Mouse (Mus musculus) neural tube, embryonic 15.5 days (tissue): ENCODE measurements around the gene Etnk2. TPM values are rescaled to one million over a fixed set of nuclear protein-coding genes. Genes with fewer than 3 reads are reported as not detected.
"Not testable (repeated sequence)": the region's sequence is repeated elsewhere in the genome, so short reads cannot be mapped to it uniquely, and the experiment has no call there.

Experiments used
- ATAC-seq: fragments of 200-750 bp; cut with Nextera tagmentation; 2 replicates; pipeline ENCODE4 v1.8.0; 2017; ENCODE audit warnings: mild to moderate bottlenecking, moderate TSS enrichment, moderate library complexity; ENCODE audit not compliant: low FRiP score
- H3K27ac ChIP-seq: fragments of 300-500 bp; sonication (generic); replicated peaks from 2 replicates; pipeline ENCODE4 v1.5.1; 2015; ENCODE audit warnings: mild to moderate bottlenecking, inconsistent platforms
- H3K27me3 ChIP-seq: fragments of 300-500 bp; sonication (generic); replicated peaks from 2 replicates; pipeline ENCODE4 v1.6.1; 2015; ENCODE audit warnings: inconsistent platforms
- H3K36me3 ChIP-seq: fragments of 300-500 bp; sonication (generic); 2 replicates; pipeline ENCODE4 v1.6.1; 2015; ENCODE audit warnings: inconsistent platforms
- H3K4me1 ChIP-seq: fragments of 300-500 bp; sonication (generic); 2 replicates; pipeline ENCODE4 v1.6.1; 2015; ENCODE audit warnings: inconsistent platforms
- H3K4me2 ChIP-seq: fragments of 300-500 bp; sonication (generic); 2 replicates; pipeline ENCODE4 v1.6.1; 2015; ENCODE audit warnings: inconsistent platforms, mild to moderate bottlenecking, moderate library complexity
- H3K4me3 ChIP-seq: fragments of 300-500 bp; sonication (generic); replicated peaks from 2 replicates; pipeline ENCODE4 v1.5.1; 2015; ENCODE audit warnings: mild to moderate bottlenecking, inconsistent platforms
- H3K9ac ChIP-seq: fragments of 300-500 bp; sonication (generic); replicated peaks from 2 replicates; pipeline ENCODE4 v1.6.1; 2015; ENCODE audit warnings: mild to moderate bottlenecking, inconsistent platforms
- H3K9me3 ChIP-seq: fragments of 300-500 bp; sonication (generic); replicated peaks from 2 replicates; pipeline ENCODE4 v1.6.1; 2016; ENCODE audit warnings: inconsistent platforms
- WGBS: fragments of 180-500 bp; shearing (Covaris S2); methylation state at CpG from one replicate; pipeline ENCODE4 v1.1.7; 2015; ENCODE audit warnings: mixed read lengths; 5-methylcytosine and 5-hydroxymethylcytosine counted together
- polyA plus RNA-seq: library from polyadenylated mRNA; unstranded; fragments of >200 nt; fragmentation: Nextera tagmentation; extraction: Ambion mirVana; gene quantifications from 2 replicates; pipeline ENCODE4 v1.2.1, GENCODE M21; 2015

Etnk2 gene
- polyA plus RNA-seq, 1 experiment from 2014 or later: 22.8 TPM

DNA sequence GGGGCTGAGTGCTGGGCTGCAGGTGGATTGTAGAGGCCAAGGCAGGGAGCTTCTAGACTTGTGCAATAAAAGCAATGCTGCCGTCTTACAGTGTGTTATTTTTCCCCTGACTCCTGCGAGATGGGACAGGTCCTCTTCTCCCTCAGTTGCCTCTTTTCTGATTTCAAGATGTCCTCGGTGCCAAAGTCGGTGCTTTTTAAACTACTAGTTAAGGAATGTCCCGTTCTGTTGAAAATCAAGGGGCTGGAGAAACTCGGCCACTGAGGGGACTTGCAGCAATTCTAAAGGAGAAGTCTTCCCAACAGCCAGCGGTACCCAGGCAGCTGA is 33.8 kb upstream of the Etnk2 start:
- H3K9me3 ChIP-seq: no peaks in the 10 kb centered on the region
- peaks cover 22% of the 10 kb centered on the region for H3K4me1 ChIP-seq
- H3K36me3 ChIP-seq: no peaks in the 10 kb centered on the region
- H3K27ac ChIP-seq: no peak overlapping the region
- peak overlapping the region; percentile 29 for H3K4me3 ChIP-seq
- WGBS: 24% methylated on average over 7 of the region's 7 CpGs
- H3K9ac ChIP-seq: 0 out of 2 replicates have a peak overlapping the region, but pooled peaks have one; percentile 15
- H3K27me3 ChIP-seq: peaks cover 13% of the 10 kb centered on the region
- no peak for ATAC-seq
- H3K4me2 ChIP-seq: peak overlapping the region; percentile 60

DNA sequence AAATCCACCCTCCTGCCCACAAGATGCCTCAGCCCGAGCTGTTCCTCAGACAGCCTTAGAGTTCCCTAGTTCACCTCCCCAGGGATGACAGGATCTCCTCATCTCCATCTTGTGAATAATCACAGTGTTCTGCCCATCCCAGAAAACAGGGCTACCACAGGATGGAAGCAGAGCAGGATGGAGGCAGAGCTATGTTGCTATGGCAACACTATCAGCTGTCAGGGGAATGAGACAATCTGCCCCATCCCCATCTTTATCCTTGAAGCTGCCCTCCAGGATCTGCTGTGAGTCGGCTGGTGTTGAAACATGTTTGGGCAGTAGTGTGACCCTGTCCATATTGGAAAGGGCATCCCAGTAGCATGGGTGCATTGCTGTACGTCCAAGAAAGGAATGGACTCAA is 32.2 kb upstream of the Etnk2 start:
- Histone ChIP-seq H3K27ac (no peak overlapping the region), H3K4me1 (peaks cover 22% of the 10 kb centered on the region), H3K36me3 (no peaks in the 10 kb centered on the region), H3K4me3 (no peak overlapping the region), H3K27me3 (peaks cover 13% of the 10 kb centered on the region), H3K4me2 (no peak overlapping the region), H3K9me3 (no peaks in the 10 kb centered on the region), H3K9ac (no peak overlapping the region)
- WGBS: 39% methylated on average over 3 of the region's 3 CpGs
- ATAC-seq: peak; percentile 82

DNA sequence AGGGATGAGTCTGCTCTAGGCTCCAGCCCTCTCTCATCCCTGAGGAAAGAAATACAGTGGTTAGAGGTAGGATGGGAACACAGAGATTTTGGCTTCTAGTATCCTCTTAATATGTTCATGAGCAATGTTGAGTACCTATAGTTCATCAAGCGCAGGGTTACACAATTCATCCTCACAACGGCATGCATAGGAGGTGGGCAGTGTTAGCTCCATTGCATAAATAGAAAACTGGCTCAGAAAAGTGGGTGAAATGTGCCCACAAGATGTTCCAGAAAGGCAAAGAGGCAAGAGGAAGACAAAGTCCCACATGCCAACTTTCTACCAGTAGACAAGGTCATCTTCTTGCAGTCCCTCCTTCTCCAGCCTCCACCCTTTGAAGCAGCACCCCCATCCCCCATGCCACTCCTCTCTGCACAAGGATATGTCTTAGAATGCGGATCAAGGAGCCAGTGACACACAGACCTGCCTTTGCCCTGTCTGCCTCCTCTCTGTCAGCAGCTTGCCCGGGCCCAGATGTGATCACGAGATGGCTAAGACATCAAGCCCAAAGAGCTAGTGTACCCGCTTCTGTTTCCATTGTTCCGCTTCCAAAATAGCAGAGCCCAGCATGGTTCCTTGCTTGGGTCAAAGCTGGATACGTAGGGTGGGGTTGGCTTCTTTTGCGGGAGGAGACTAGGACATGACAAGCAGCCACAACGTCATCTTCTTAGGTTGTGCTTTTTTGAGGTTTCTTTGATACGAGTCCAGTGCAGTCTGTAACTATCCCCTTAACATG is 30.5 kb upstream of the Etnk2 start:
- Histone ChIP-seq H3K9ac (no peak overlapping the region), H3K4me2 (no peak overlapping the region), H3K27ac (no peak overlapping the region), H3K4me1 (peaks cover 22% of the 10 kb centered on the region), H3K27me3 (peaks cover 13% of the 10 kb centered on the region), H3K9me3 (no peaks in the 10 kb centered on the region), H3K36me3 (no peaks in the 10 kb centered on the region), H3K4me3 (no peak overlapping the region)
- no peak for ATAC-seq
- 90% methylated on average over 11 of the region's 11 CpGs for WGBS

DNA sequence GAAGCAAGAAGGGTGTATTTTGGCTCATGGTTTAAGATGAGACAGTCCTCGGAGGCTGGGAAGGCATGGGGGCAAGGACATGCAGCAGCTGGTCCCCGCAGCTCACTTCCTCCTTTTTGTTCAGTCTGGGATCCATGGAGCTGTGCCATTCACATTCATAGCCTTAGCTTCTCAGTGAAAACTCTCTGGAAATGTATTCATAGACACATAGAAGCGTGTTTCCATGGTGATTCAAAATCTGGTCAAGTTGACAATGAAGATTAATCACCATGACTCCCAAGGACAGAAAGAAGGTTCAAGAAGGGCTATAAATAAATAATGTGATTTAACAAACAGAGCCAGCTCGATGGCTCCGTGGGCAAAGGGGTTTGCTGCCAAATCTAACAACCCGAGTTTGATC is 29.4 kb upstream of the Etnk2 start:
- H3K9me3 ChIP-seq: no peaks in the 10 kb centered on the region
- no peak overlapping the region for H3K4me3 ChIP-seq
- WGBS: 61% methylated on average over 6 of the region's 6 CpGs
- no peak overlapping the region for H3K4me2 ChIP-seq
- H3K9ac ChIP-seq: no peak overlapping the region
- H3K4me1 ChIP-seq: peaks cover 22% of the 10 kb centered on the region
- H3K27ac ChIP-seq: no peak overlapping the region
- peaks cover 10% of the 10 kb centered on the region for H3K27me3 ChIP-seq
- no peaks in the 10 kb centered on the region for H3K36me3 ChIP-seq
- no peak for ATAC-seq

DNA sequence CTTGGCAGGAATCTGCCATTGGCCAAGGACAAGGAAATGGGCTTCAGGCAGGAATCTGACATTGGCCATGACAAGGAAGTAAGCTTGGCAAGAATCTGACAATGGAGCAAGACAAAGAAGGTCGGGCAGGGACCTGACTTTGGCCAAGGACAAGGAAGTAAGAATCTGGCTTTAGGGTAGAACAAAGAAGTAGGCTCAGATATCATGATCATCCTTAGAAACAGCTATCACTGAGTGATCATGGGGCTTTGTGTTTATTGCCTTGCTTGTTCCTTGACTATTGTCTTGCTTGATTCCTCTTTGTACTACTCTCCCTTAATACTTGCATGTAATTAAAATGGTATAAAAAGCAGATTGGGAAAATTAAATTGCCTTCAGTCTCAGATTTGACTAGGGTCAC is 23.0 kb upstream of the Etnk2 start:
- not testable (repeated sequence) for H3K9me3 ChIP-seq, H3K36me3 ChIP-seq, H3K4me1 ChIP-seq, H3K4me2 ChIP-seq, H3K27ac ChIP-seq, ATAC-seq, H3K4me3 ChIP-seq, H3K9ac ChIP-seq, H3K27me3 ChIP-seq
- WGBS: 63% methylated on average over 1 of the region's 1 CpGs

DNA sequence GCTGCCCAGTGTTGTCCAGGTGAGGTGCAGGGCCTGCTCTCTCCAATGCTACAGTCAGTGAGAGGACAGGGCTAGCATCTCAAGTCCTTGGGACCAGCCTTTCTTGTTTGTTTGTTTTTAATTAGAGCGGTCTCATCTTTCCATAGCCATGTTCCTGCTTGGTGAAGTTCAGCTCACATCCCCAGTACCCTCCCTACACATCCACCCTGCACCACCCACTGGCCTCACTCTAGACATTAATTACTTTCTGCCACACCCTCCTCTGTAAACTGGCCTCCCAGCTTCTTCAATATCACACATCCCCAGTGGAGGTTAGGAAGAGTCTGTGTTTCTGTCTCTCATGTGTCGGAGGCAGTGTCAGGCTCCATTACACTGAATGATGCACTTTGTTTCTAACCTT is 19.0 kb upstream of the Etnk2 start:
- 95% methylated on average over 2 of the region's 2 CpGs for WGBS
- H3K36me3 ChIP-seq: no peaks in the 10 kb centered on the region
- H3K4me2 ChIP-seq: no peak overlapping the region
- H3K9ac ChIP-seq: no peak overlapping the region
- ATAC-seq: no peak
- H3K4me3 ChIP-seq: no peak overlapping the region
- no peaks in the 10 kb centered on the region for H3K27me3 ChIP-seq
- no peak overlapping the region for H3K27ac ChIP-seq
- no peaks in the 10 kb centered on the region for H3K4me1 ChIP-seq
- H3K9me3 ChIP-seq: no peaks in the 10 kb centered on the region

DNA sequence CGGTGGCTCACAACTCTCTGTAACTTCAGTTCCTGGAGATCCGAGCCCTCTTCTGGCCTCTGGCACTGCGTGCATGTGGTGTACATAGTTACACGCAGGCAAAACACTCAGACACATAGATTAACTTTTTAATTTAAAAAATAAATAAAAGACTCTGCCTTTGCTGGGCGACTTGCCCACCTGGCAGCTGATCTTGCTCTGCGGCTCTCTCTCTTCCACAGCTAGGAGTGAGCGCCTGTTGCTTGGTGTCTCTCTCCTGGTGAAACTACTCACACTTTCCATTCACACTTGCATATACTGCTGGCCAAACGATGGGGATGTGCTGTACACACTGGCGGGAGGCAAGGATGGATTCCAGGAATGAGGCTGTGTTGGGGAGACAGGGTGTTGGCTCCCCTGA is 16.8 kb upstream of the Etnk2 start:
- Histone ChIP-seq H3K4me3 (no peak overlapping the region), H3K27me3 (no peaks in the 10 kb centered on the region), H3K9ac (no peak overlapping the region), H3K4me1 (0 out of 2 replicates have a peak, but pooled peaks cover 5% of the 10 kb centered on the region), H3K27ac (no peak overlapping the region), H3K9me3 (no peaks in the 10 kb centered on the region), H3K4me2 (no peak overlapping the region), H3K36me3 (no peaks in the 10 kb centered on the region)
- ATAC-seq: no peak
- WGBS: 81% methylated on average over 9 of the region's 9 CpGs

DNA sequence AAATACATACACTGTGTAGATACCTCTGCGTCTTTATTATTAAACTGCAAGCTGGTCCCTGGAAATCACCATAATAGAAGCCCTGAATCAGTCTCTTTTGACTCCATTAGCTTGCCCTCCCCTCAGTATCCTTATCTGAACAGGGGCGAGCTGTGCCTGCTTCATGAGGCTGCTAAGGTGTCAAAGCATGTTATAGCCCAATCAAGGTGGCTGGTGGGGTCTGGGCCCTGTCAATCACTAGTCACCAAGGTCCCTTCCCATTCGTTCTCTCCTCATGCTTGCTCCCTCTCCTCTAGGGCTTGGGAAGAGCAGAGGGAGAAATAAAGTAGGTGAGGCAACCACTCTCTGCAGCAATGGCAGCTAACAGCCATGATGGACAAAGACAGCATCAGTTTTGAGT is 16.1 kb upstream of the Etnk2 start:
- Histone ChIP-seq H3K4me2 (no peak overlapping the region), H3K36me3 (no peaks in the 10 kb centered on the region), H3K27me3 (no peaks in the 10 kb centered on the region), H3K9ac (no peak overlapping the region), H3K4me1 (0 out of 2 replicates have a peak, but pooled peaks cover 5% of the 10 kb centered on the region), H3K9me3 (no peaks in the 10 kb centered on the region), H3K4me3 (no peak overlapping the region), H3K27ac (no peak overlapping the region)
- WGBS: 67% methylated on average over 3 of the region's 3 CpGs
- no peak for ATAC-seq

DNA sequence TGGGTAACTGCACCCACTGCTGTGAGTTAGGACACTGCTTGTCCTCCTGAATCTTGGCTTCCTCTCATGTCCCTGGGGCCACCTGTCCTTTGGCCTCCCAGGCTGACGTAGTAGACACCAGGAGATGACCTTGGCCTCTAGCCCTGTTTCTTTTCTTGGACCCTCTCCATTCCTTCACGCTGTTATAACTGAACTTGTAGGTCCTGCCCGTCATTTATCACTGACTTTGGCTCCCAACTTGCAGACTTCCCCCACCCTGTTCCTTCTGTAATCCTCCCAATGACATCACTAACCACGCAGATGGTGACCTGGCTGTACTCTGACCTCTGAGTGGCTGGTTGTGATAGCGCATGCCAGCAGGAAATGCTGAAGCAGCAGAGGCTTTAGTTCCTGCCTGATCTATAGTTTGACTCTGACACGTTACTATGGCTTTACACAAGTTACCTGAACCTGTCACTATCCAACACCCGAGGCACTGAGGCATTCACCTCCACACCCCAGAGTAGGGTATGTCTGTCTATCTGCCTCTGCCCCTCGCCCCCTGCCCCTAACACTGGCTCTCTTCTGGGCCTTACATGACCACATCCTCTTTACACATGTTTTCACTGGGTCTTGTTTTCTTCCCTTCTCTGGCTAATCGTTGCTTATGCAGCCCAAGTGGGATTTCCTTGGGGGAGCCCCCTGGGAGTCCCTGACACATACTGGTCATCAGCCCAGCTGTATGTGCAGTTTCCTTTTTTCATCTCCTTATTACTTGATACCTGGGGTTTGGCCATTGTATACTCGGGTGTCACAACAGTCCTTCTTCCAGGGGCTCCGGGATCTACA is 15.5 kb upstream of the Etnk2 start:
- Histone ChIP-seq H3K4me1 (0 out of 2 replicates have a peak, but pooled peaks cover 5% of the 10 kb centered on the region), H3K9ac (no peak overlapping the region), H3K27ac (no peak overlapping the region), H3K9me3 (no peaks in the 10 kb centered on the region), H3K4me3 (no peak overlapping the region), H3K36me3 (no peaks in the 10 kb centered on the region), H3K4me2 (no peak overlapping the region), H3K27me3 (no peaks in the 10 kb centered on the region)
- no peak for ATAC-seq
- WGBS: 82% methylated on average over 11 of the region's 11 CpGs

DNA sequence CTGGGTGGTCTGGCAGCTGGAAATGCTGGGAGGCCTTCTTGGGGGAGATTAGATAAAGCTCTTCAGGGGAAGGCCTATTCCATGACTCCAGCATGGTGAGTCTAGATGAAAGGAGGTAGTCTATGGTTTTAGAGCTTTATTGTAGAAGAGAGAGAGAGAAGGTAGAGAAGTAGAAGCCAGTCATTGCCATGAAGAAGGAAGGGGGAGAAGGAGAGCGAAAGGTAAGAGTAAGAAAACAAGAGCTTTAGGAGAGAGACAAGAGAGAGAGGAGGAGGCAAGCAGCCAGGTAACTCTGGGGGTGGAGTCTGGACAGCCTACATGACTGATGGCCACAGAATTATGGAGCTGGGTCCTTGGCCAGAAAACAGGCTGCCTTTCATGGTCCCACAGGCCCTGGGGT is 13.2 kb upstream of the Etnk2 start, which contains the start of gene Ren1:
Gene Ren1 (plus strand): TSS at position 301 of the 400 bp plus-strand sequence.
- no peak within 1 kb of the TSS for H3K9ac ChIP-seq
- no peaks in the 10 kb centered on the region for H3K36me3 ChIP-seq
- 100% methylated on average over 1 of the region's 1 CpGs for WGBS
- 0 out of 2 replicates have a peak, but pooled peaks cover 5% of the 10 kb centered on the region for H3K27me3 ChIP-seq
- H3K9me3 ChIP-seq: no peaks in the 10 kb centered on the region
- ATAC-seq: no peak
- H3K4me2 ChIP-seq: no peak within 1 kb of the TSS
- H3K4me1 ChIP-seq: peaks cover 9% of the 10 kb centered on the region; the same call in 1 of the 2 replicates
- H3K27ac ChIP-seq: no peak within 1 kb of the TSS
- no peak within 1 kb of the TSS for H3K4me3 ChIP-seq

DNA sequence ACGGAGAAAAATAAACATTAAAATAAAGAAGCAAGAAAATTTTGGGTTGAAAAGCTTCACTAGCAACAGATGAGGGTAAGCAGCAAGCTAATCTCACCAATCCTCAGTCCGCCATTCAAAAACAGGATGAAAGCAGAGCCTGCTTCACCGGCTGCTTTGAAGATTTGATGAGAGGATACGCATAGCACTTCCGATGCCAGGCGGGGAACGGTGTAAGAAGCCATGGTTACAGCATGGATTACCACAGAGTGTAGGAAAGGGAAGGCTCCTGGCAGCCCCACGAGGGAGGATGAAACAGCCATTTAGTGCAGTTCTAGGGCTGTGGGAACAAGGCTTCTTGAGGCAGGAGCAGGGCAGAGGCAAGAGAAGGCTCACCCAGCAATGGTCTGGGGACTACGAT is 11.6 kb upstream of the Etnk2 start:
- H3K36me3 ChIP-seq: no peaks in the 10 kb centered on the region
- H3K4me1 ChIP-seq: peaks cover 9% of the 10 kb centered on the region; the same call in 1 of the 2 replicates
- no peak for ATAC-seq
- no peak overlapping the region for H3K4me2 ChIP-seq
- peaks cover 11% of the 10 kb centered on the region; the same call in 1 of the 2 replicates for H3K27me3 ChIP-seq
- no peak overlapping the region for H3K4me3 ChIP-seq
- no peaks in the 10 kb centered on the region for H3K9me3 ChIP-seq
- no peak overlapping the region for H3K9ac ChIP-seq
- no peak overlapping the region for H3K27ac ChIP-seq
- 63% methylated on average over 9 of the region's 9 CpGs for WGBS

DNA sequence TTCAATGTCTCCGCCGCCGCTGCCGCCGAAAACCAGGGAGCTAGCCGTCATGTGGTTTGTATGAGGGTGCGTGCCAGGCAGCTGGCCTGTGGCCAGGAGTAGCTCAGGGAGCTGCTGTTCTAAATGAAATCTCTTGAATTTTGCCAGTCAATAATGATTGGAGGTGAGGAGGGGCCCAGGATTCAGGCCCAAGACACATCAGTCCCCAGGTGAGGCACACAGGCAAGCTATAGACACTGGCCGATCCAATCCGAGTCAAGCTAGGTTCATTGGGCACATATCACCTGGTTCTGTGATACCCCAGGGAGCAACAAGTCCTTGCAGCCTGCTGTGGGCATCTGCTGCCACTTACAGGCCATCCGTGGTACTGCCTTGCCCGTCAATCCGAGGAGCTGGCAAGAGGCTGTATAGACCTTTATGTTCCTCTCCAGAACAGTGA is 10.0 kb upstream of the Etnk2 start:
- Histone ChIP-seq H3K27me3 (peaks cover 11% of the 10 kb centered on the region; the same call in 1 of the 2 replicates), H3K4me2 (0 out of 2 replicates have a peak overlapping the region, but pooled peaks have one; percentile 9), H3K9ac (no peak overlapping the region), H3K9me3 (no peaks in the 10 kb centered on the region), H3K36me3 (no peaks in the 10 kb centered on the region), H3K4me3 (no peak overlapping the region), H3K27ac (no peak overlapping the region), H3K4me1 (peaks cover 9% of the 10 kb centered on the region; the same call in 1 of the 2 replicates)
- peak; percentile 46; the same call in 1 of the 2 replicates for ATAC-seq
- 34% methylated on average over 12 of the region's 12 CpGs for WGBS
